Mouse (Mus musculus) natural killer cell, adult 2 months (primary cell): ENCODE measurements around the gene Lrrc75a.

Experiments used
- DNase-seq, 2 experiments: peaks; one replicate each; pipeline ENCODE4 v3.0.0; 2022; ENCODE audit warnings: low spot score in 2 of 2

Gene Lrrc75a

GRCm38 (mm10) chr11:62557205-62557604 is 91.1 kb downstream of the Lrrc75a start:
- DNase-seq: no peak

- DNase-seq: no peak
Observed at GRCm38 (mm10) chr11:62555896-62556412, 92.4 kb downstream of the Lrrc75a start.

- DNase-seq: no peak
Observed at GRCm38 (mm10) chr11:62554934-62555517, 93.3 kb downstream of the Lrrc75a start.
